Mouse (Mus musculus) lung, adult 2 months (tissue): ENCODE measurements around the gene Gemin6. TPM values are rescaled to one million over a fixed set of nuclear protein-coding genes. Genes with fewer than 3 reads are reported as not detected.
"Not testable (repeated sequence)": the region's sequence is repeated elsewhere in the genome, so short reads cannot be mapped to it uniquely, and the experiment has no call there.

ENCODE experiments used
- DNase-seq: peaks from one replicate; pipeline ENCODE4 v3.0.0; 2022
- H3K4me1 ChIP-seq: fragments of 200-500 bp; 2 replicates; pipeline ENCODE4 v1.6.1; 2011; ENCODE audit warnings: low read length; ENCODE audit not compliant: control insufficient read depth, insufficient read depth
- H3K4me3 ChIP-seq: fragments of 200-500 bp; replicated peaks from 2 replicates; pipeline ENCODE3; 2011; ENCODE audit warnings: low read depth, mild to moderate bottlenecking, control low read depth, low read length; ENCODE audit errors: extremely low read depth
- CTCF ChIP-seq: fragments of 200-500 bp; IDR thresholded peaks from 2 replicates; pipeline ENCODE4 v1.5.1; 2011; ENCODE audit warnings: mild to moderate bottlenecking, low read length, control low read depth; ENCODE audit not compliant: insufficient read depth
- POLR2A ChIP-seq: fragments of 200-500 bp; IDR thresholded peaks from 2 replicates; pipeline ENCODE4 v1.6.1; 2011; ENCODE audit warnings: low read depth, mild to moderate bottlenecking, control low read depth, low read length, borderline replicate concordance; ENCODE audit errors: extremely low read depth
- WGBS: fragments of 180-500 bp; shearing (Covaris S2); methylation state at CpG from one replicate; pipeline ENCODE4 v1.1.7; 2018; 5-methylcytosine and 5-hydroxymethylcytosine counted together
- polyA plus RNA-seq: library from polyadenylated mRNA; depleted of rRNA; stranded (reverse); fragments of >200 nt; gene quantifications from 2 replicates; pipeline ENCODE4 v1.2.3, GENCODE M21; 2012; rRNA removed

The Gemin6 gene
- polyA plus RNA-seq, 1 experiment = 1.6 TPM

DNA sequence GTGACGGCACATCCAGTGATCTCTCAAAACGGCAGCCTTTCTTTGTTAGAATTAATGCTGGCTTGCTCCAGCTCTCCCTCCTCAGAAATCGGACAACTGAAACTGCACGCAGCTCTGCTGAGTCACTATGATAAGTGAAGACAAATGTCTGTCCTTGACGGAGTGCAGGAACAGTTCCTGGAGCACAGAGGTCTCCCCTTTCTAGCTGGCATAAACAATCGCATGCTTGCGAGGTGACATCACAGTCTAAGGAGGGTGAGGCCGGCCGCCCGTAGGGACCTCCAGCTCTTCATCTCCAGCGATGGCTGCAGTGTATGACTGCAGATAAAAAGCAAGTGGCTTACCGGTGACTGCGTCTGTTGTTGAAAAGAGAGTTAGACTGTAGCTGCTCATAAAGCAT lies 31.0 kb downstream of the Gemin6 start:
- no peak for TF ChIP-seq CTCF
- peak; percentile 39; the same call in 1 of the 2 replicates for TF ChIP-seq POLR2A
- WGBS = 30% methylated on average over 13 of the region's 13 CpGs
- DNase-seq = peak; percentile 48

DNA sequence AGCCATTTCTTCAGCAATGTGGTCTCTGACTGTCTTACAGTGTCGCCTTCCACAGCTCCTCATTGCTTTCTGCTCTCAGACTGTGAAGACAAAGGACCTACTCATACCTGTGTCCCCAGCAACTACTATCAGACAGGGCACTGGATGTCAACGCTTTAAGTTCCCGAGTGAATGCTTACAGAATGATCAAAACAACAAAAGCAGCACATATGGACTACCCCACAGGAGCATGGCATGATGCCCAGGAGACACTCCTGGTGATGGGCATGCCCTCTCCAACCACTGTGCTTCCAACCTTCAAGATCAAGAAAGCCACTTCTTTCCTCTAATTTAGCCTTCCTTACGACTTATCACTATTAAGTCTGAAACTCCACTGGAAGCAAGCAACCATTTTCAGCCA lies 42.8 kb downstream of the Gemin6 start:
- Histone ChIP-seq H3K4me1 (no peaks in the 10 kb centered on the region), H3K4me3 (no peak overlapping the region)
- DNase-seq = no peak
- TF ChIP-seq CTCF (no peak), POLR2A (no peak)
- 95% methylated on average over 4 of the region's 4 CpGs for WGBS

More for the DNA sequence above, 31.0 kb downstream of the Gemin6 start:
- Histone ChIP-seq H3K4me1 (peaks cover 13% of the 10 kb centered on the region), H3K4me3 (no peak overlapping the region)

GRCm38 (mm10) chr17:80268151-80268550 lies 43.9 kb downstream of the Gemin6 start:
- DNase-seq = no peak

DNA sequence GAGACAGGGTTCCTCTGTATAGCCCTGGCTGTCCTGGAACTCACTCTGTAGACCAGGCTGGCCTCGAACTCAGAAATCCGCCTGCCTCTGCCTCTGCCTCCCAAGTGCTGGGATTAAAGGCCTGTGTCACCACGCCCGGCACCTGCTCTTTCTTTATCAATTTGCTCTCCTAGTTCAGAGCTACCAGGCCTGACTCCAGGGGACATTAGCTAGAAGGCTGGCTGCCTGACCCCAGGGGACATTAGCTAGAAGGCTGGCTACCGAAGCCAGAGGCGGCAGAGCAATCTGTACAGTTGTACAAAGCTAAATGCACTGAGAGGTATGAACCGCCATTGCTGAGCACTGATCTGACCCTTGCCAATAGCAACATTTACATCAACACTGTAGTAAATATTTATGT lies 46.4 kb downstream of the Gemin6 start:
- H3K4me3 ChIP-seq, DNase-seq, H3K4me1 ChIP-seq: not testable (repeated sequence)
- 97% methylated on average over 7 of the region's 7 CpGs for WGBS

More at GRCm38 (mm10) chr17:80268151-80268550, 43.9 kb downstream of the Gemin6 start:
- TF ChIP-seq POLR2A (no peak), CTCF (no peak)
- WGBS = 97% methylated on average over 3 of the region's 3 CpGs
- H3K4me1 ChIP-seq = no peaks in the 10 kb centered on the region
- H3K4me3 ChIP-seq = no peak overlapping the region

Other genes with a start within 250 kb of the Gemin6 start
- gene Hnrnpll, start 162.1 kb upstream of the Gemin6 start, polyA plus RNA-seq = 18.2 and 18.5 TPM in 2 replicates
- gene Galm, start 97.0 kb upstream of the Gemin6 start, polyA plus RNA-seq = 3.8 and 7.6 TPM in 2 replicates
- 31.5 and 46.7 TPM in 2 replicates for gene Srsf7, start 17.1 kb upstream of the Gemin6 start, polyA plus RNA-seq
- 0.06 TPM in 1 of 2 replicates, not detected in the other for gene Ttc39d, start 17.0 kb upstream of the Gemin6 start, polyA plus RNA-seq
- 4.2 and 7.5 TPM in 2 replicates for gene Morn2, start 65.8 kb downstream of the Gemin6 start, polyA plus RNA-seq
- gene Dhx57, start 66.0 kb downstream of the Gemin6 start, polyA plus RNA-seq = 7.7 and 10.2 TPM in 2 replicates
- 0.21 and 0.40 TPM in 2 replicates for gene Arhgef33, start 83.0 kb downstream of the Gemin6 start, polyA plus RNA-seq
- 0.79 TPM in 1 of 2 replicates, not detected in the other for gene Gm10190, start 149.1 kb downstream of the Gemin6 start, polyA plus RNA-seq